Mouse (Mus musculus) adrenal gland, postnatal 0 days (tissue): ENCODE measurements around the gene Hist1h2bh. TPM values are rescaled to one million over a fixed set of nuclear protein-coding genes. Genes with fewer than 3 reads are reported as not detected.

Source experiments
- microRNA-seq: library from miRNA; unstranded; fragments of <30 nt; microRNA quantifications from one replicate; pipeline ENCODE4, GENCODE M21; 2016; ENCODE audit warnings: borderline replicate concordance; ENCODE audit not compliant: insufficient number of aligned reads
- polyA plus RNA-seq: library from polyadenylated mRNA; unstranded; fragments of >200 nt; fragmentation: Nextera tagmentation; extraction: Ambion mirVana; gene quantifications from 2 replicates; pipeline ENCODE4 v1.2.1, GENCODE M21; 2015

Hist1h2bh gene
- polyA plus RNA-seq, 1 experiment from 2014 or later = 0.48 TPM

Small RNAs within 50 kb of the gene (microRNA-seq; reads per million reads assigned to microRNA genes)
- not detected for gene Gm44297
- not detected for gene Gm44359
- not detected for gene Gm44394
- gene n-TStga1 = not detected

Other genes with a start within 250 kb of the Hist1h2bh start
- gene Zfp322a, start 174.2 kb downstream of the Hist1h2bh start, polyA plus RNA-seq = 21.0 and 26.2 TPM in 2 replicates
- gene Abt1, start 119.5 kb downstream of the Hist1h2bh start, polyA plus RNA-seq = 7.9 and 11.4 TPM in 2 replicates
- 0.06 and 0.30 TPM in 2 replicates for gene Btn1a1, start 77.5 kb downstream of the Hist1h2bh start, polyA plus RNA-seq
- 0.30 TPM in 1 of 2 replicates, not detected in the other for gene Btn2a2, start 54.5 kb downstream of the Hist1h2bh start, polyA plus RNA-seq
- 11.5 and 11.7 TPM in 2 replicates for gene Hist1h4h, start 12.3 kb downstream of the Hist1h2bh start, polyA plus RNA-seq
- gene Hist1h2af, start 9.5 kb downstream of the Hist1h2bh start, polyA plus RNA-seq = 3.9 and 7.2 TPM in 2 replicates
- gene Hist1h3g, start 8.0 kb downstream of the Hist1h2bh start, polyA plus RNA-seq = 1.4 and 1.9 TPM in 2 replicates
- 0.75 and 0.84 TPM in 2 replicates for gene Hist1h3f, start 660 bp upstream of the Hist1h2bh start, polyA plus RNA-seq
- gene Hist1h4f, start 8.3 kb upstream of the Hist1h2bh start, polyA plus RNA-seq = not detected in 2 replicates
- gene Hist1h1d, start 9.9 kb upstream of the Hist1h2bh start, polyA plus RNA-seq = 0.26 and 0.41 TPM in 2 replicates
- 3.7 and 4.0 TPM in 2 replicates for gene Hist1h3e, start 19.0 kb upstream of the Hist1h2bh start, polyA plus RNA-seq
- 38.1 and 43.6 TPM in 2 replicates for gene Hist1h2ae, start 27.8 kb upstream of the Hist1h2bh start, polyA plus RNA-seq
- gene Hist1h2bg, start 28.0 kb upstream of the Hist1h2bh start, polyA plus RNA-seq = 2.6 and 5.2 TPM in 2 replicates
- gene Hist1h2bf, start 30.8 kb upstream of the Hist1h2bh start, polyA plus RNA-seq = 0.86 and 1.0 TPM in 2 replicates
- 0.74 and 1.1 TPM in 2 replicates for gene Hist1h2ad, start 31.0 kb upstream of the Hist1h2bh start, polyA plus RNA-seq
- gene Hist1h3d, start 32.4 kb upstream of the Hist1h2bh start, polyA plus RNA-seq = 1.9 and 2.4 TPM in 2 replicates
- gene Hist1h4d, start 38.2 kb upstream of the Hist1h2bh start, polyA plus RNA-seq = 48.4 and 56.4 TPM in 2 replicates
- gene Hist1h2be, start 77.7 kb upstream of the Hist1h2bh start, polyA plus RNA-seq = 1.3 and 1.7 TPM in 2 replicates
- 13.4 and 14.3 TPM in 2 replicates for gene Hist1h1e, start 79.2 kb upstream of the Hist1h2bh start, polyA plus RNA-seq
- 0.62 and 1.6 TPM in 2 replicates for gene Hist1h2ac, start 140.6 kb upstream of the Hist1h2bh start, polyA plus RNA-seq
- gene Hist1h2bc, start 140.8 kb upstream of the Hist1h2bh start, polyA plus RNA-seq = 173 and 221 TPM in 2 replicates
- not detected in 2 replicates for gene Hist1h1t, start 152.4 kb upstream of the Hist1h2bh start, polyA plus RNA-seq
- 3.9 and 5.8 TPM in 2 replicates for gene Hist1h4c, start 155.1 kb upstream of the Hist1h2bh start, polyA plus RNA-seq
- gene Hfe, start 167.5 kb upstream of the Hist1h2bh start, polyA plus RNA-seq = 27.9 and 33.6 TPM in 2 replicates
- 137 and 180 TPM in 2 replicates for gene Hist1h1c, start 195.4 kb upstream of the Hist1h2bh start, polyA plus RNA-seq
- 1.2 and 1.4 TPM in 2 replicates for gene Hist1h3c, start 202.2 kb upstream of the Hist1h2bh start, polyA plus RNA-seq
- gene Hist1h2bb, start 203.3 kb upstream of the Hist1h2bh start, polyA plus RNA-seq = 0.84 and 0.95 TPM in 2 replicates
- gene Hist1h2ab, start 207.7 kb upstream of the Hist1h2bh start, polyA plus RNA-seq = 18.1 and 21.8 TPM in 2 replicates
- 2.5 and 3.1 TPM in 2 replicates for gene Hist1h3b, start 208.9 kb upstream of the Hist1h2bh start, polyA plus RNA-seq
- gene Hist1h4b, start 213.6 kb upstream of the Hist1h2bh start, polyA plus RNA-seq = 0.50 and 1.1 TPM in 2 replicates
- gene Hist1h4a, start 217.8 kb upstream of the Hist1h2bh start, polyA plus RNA-seq = 0.52 TPM in 1 of 2 replicates, not detected in the other
- 1.1 and 1.8 TPM in 2 replicates for gene Hist1h3a, start 219.0 kb upstream of the Hist1h2bh start, polyA plus RNA-seq
- gene Hist1h1a, start 220.3 kb upstream of the Hist1h2bh start, polyA plus RNA-seq = 1.2 and 1.8 TPM in 2 replicates
- 0.12 TPM in 1 of 2 replicates, not detected in the other for gene Trim38, start 226.5 kb upstream of the Hist1h2bh start, polyA plus RNA-seq